Mouse (Mus musculus) subcutaneous adipose tissue, adult 2 months (tissue): ENCODE data around the gene Lbp. TPM values are rescaled to one million over a fixed set of nuclear protein-coding genes. Genes with fewer than 3 reads are reported as not detected.

Experiments
- polyA plus RNA-seq: library from polyadenylated mRNA; depleted of rRNA; stranded (reverse); fragments of >200 nt; gene quantifications from 2 replicates; pipeline ENCODE4 v1.2.3, GENCODE M21; 2012; ENCODE audit warnings: low replicate concordance; rRNA removed

The Lbp gene
- 336 and 540 TPM in 2 replicates for polyA plus RNA-seq

GRCm38 (mm10) chr2:158305948-158306695 is at the start of gene Lbp:
TSS of gene Lbp (plus strand) at chr2:158306493.

GRCm38 (mm10) chr2:158258005-158258418 is 48.3 kb upstream of the Lbp start, which contains the start of gene Bpi:
TSS of gene Bpi (plus strand) at chr2:158258094.

DNA sequence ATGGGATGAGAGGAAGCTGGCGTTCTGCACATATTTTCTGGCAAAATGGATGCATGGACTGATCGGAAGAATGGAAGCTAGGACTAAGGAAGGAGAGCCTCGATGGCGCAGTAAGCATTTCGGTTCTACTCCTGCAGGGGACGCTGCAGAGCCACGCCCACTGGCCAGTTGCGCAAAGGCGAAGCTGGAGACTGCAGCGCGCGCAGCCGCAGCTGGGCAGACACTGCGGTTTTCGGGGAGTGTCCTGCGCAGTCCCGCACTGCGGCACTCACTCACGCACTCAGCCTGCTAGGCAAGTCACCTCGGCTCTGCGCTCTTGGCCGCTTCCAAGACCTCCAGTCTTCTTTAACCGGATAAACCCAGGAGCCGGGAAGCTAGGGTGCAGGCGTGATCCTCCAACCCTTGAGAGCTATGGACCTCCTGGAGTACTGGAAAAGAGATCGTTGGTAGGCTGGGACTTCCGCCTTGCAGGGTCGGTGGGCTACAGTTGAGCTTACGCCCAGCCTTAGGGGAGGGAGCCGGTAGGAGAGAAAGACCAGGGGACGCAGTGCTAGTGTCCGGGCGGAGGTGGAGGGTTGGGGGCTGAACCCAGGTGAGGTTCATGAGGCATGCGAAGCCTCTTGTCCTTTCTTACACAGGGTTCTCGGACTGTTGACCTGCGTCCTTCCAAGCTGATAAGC is 69.3 kb downstream of the Lbp start, which contains the start of gene Snhg11:
Gene Snhg11, plus strand, starts transcription at position 196 of the 680 bp plus-strand sequence.

Other genes with a start within 250 kb of the Lbp start
- 235 and 428 TPM in 2 replicates for gene Tgm2, start 160.1 kb upstream of the Lbp start, polyA plus RNA-seq
- gene D630003M21Rik, start 77.3 kb upstream of the Lbp start, polyA plus RNA-seq: 1.3 and 9.0 TPM in 2 replicates
- gene Bpi, start 48.4 kb upstream of the Lbp start, polyA plus RNA-seq: 0.13 TPM in 1 of 2 replicates, not detected in the other
- 17.4 and 62.3 TPM in 2 replicates for gene Snhg11, start 69.1 kb downstream of the Lbp start, polyA plus RNA-seq
- 23.6 and 34.7 TPM in 2 replicates for gene Ralgapb, start 103.4 kb downstream of the Lbp start, polyA plus RNA-seq
- gene Adig, start 196.1 kb downstream of the Lbp start, polyA plus RNA-seq: 242 and 439 TPM in 2 replicates
- gene Arhgap40, start 206.3 kb downstream of the Lbp start, polyA plus RNA-seq: 0.21 and 2.9 TPM in 2 replicates